ENCODE assay signal across 14 mouse cellular contexts in genomic region chr16:76019164-76019563, GRCm38 (mm10). TPM values are rescaled to one million over a fixed set of nuclear protein-coding genes. Genes with fewer than 3 reads are reported as not detected.
DNase-seq lines count a peak whose midpoint lies in the region; ATAC-seq lines count a peak whose summit lies in the region.
"Had no signal": no experiment of that assay in that cellular context is flagged by ENCODE, and none has a peak within 500 bp of the region (broad histone marks: within the 10 kb centered on the region; RNA-seq: fewer than 3 reads in every experiment).

No protein-coding gene starts in this region.

- peak; percentile 37 for ATAC-seq in CD4-positive, CD25-positive, alpha-beta regulatory T cell, adult 4 months
- ATAC-seq: forebrain, embryonic 15.5 days had no signal

- DNase-seq in lung, postnatal 36 days = peak; percentile 11
- DNase-seq in lung, postnatal 10 days = no peak
- DNase-seq in R1 (ENCODE audit: low read depth, low spot score) = peak; percentile 52
- peak; percentile 14 for DNase-seq in naive thymus-derived CD4-positive, alpha-beta T cell, adult 2 months (ENCODE audit: low read depth)
- no peak for DNase-seq in ovary, postnatal 14 days (ENCODE audit: low spot score)
- DNase-seq in gastrocnemius, postnatal 10 days = no peak
- DNase-seq in adrenal gland, adult 2 months = no peak
- DNase-seq: adrenal gland, postnatal 25 days; cerebellum, adult 18-20 months; heart, postnatal 10 days; lung, embryonic 14.5 days; right cerebral cortex, postnatal 25 days had no signal

RNA-seq across cellular contexts. Expression of gene Samsn1, which starts 2.9 kb away (rescaled TPM):
- 100 to 1,000 TPM; 150 to 152 TPM for polyA plus RNA-seq in CD4-positive, CD25-positive, alpha-beta regulatory T cell, adult 4 months (2017; shearing (Covaris generic))
- under 1 TPM; 0.56 to 0.65 TPM for total RNA-seq in gastrocnemius, postnatal 10 days (2021)
- 1 to 10 TPM; 1.1 to 1.2 TPM for total RNA-seq in adrenal gland, adult 2 months (2021)
- polyA plus RNA-seq in adrenal gland, adult 2 months (2012; rRNA removed) = 0.13 and 0.18 TPM in 2 replicates

Comparison
In these comparisons a context has a peak if more than half of its experiments do, and no peak if none do; other contexts are left out.
1. DNase-seq: peak in lung, postnatal 36 days (single experiment), R1 (single experiment) and naive thymus-derived CD4-positive, alpha-beta T cell, adult 2 months (single experiment); none in lung, postnatal 10 days (single experiment), ovary, postnatal 14 days (single experiment), gastrocnemius, postnatal 10 days (single experiment) and adrenal gland, adult 2 months (single experiment).